Mouse (Mus musculus) heart, adult 9 months (tissue): ENCODE results near the gene Fam32a.

Source experiments
- DNase-seq, 2 experiments: peaks; one replicate each; pipeline ENCODE4 v3.0.0; 2022; ENCODE audit warnings: low spot score in 2 of 2

Gene Fam32a

GRCm38 (mm10) chr8:72240403-72240763 is 20.9 kb downstream of the Fam32a start:
- no peak for DNase-seq

DNA sequence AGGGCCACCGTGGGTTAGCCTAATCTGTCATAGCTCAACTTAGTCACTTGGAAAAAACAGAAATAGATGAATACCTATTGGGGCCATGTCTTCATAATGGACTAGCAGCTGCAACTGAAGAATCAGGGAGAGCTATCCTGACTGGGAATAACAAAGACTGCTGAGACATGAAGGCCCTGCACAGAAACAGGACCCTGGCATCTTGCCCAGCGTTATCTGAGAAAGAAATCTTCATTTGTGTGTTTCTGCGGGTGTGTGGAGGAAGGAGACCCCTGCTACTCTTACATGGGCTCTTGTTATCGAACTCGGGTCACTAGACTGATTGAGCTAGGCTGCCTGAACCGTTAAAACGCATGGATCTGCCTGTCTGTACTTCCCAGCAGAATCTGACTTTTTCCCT is 21.4 kb downstream of the Fam32a start:
- DNase-seq: no peak

GRCm38 (mm10) chr8:72242226-72242625 is 22.7 kb downstream of the Fam32a start:
- peak in 1 of 2 experiments; percentile 38 for DNase-seq

- no peak for DNase-seq
Observed at GRCm38 (mm10) chr8:72244610-72245009, 25.1 kb downstream of the Fam32a start.

GRCm38 (mm10) chr8:72257171-72257901 is 37.8 kb downstream of the Fam32a start:
- DNase-seq: no peak

- no peak for DNase-seq
Observed at GRCm38 (mm10) chr8:72257902-72258238, 38.3 kb downstream of the Fam32a start.

- no peak for DNase-seq
Observed at GRCm38 (mm10) chr8:72259862-72260261, 40.3 kb downstream of the Fam32a start.

DNA sequence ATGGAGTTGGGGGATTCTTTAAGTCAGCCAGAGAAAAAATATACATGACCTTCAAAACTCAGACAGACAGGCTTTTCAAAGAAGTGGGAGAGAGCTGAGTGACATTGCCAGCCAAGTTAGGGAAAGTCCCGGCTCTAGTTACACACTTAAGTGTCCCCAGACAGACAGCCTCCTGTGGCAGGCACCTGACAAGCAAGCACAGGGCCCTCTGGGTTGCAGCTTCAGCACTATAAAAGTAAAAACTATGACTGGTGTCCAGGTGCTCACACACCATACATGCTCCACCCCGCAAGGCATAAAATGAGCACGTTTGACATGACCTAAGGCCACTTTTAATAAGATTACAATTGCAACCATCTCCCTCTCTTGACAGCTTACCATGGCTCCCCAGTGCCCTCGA is 41.1 kb downstream of the Fam32a start:
- no peak for DNase-seq

DNA sequence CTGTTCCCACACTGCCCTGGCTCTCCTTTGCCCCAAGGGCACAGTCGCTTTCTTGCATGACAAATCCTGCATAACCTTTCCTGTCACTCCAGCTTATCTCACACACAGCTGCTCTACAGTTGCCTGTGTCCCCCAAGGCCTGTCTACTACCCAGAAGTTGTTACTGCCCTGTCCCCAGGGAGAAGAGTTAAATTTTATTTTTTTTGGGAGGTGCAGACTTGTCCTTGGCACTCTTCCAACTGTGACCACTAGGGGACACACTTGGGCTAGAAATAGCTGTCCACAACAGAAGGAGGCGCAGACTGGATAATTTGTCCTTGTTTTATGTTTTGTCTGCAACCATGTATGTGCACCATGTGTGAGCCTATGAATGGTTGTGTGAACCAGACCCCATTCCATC is 41.5 kb downstream of the Fam32a start:
- DNase-seq: peak; percentile 81 to 83

- no peak for DNase-seq
Observed at GRCm38 (mm10) chr8:72261431-72261830, 41.9 kb downstream of the Fam32a start.

DNA sequence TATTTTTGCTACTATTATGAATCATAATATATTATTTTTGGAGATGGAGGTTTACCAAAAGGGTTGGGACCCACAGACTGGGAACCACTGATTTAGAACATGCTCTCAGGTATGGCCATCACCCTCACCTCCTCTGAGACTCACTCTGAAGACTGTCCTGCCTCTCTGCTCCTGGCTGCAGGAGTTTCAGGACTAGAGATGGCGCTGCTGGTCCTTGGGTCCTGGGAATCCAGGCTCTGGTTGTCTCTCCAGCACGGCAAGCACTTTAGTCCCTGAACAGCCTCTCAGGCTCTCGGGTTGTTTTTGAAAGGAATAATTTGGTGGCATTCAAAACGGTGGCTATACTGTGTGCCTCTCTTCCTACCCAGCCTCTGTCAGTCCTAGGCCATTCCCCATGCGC is 42.3 kb downstream of the Fam32a start:
- DNase-seq: peak in 1 of 2 experiments; percentile 55

- DNase-seq: no peak
Observed at GRCm38 (mm10) chr8:72262756-72263155, 43.2 kb downstream of the Fam32a start.

GRCm38 (mm10) chr8:72263451-72263850 is 43.9 kb downstream of the Fam32a start:
- DNase-seq: no peak

DNA sequence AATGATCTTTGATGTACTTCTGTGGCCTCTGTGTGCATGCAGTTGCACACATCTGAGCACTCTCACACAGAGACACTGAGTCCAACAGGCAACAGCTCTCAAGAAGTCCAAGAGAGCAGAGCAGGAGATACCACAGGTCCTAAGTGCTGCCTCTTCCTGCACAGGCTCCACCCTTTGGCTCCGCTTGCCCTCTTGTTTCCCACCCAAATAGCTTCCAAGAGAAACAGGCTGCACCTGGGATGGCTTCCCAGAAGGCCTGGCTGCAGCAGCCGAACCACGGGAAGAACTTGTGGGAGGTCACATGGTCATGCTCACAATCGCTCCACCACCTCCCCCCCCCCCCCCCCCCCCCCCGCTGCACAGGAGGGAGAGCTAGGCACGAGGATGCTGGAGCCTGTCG is 45.8 kb downstream of the Fam32a start:
- peak; percentile 87 to 90 for DNase-seq

DNA sequence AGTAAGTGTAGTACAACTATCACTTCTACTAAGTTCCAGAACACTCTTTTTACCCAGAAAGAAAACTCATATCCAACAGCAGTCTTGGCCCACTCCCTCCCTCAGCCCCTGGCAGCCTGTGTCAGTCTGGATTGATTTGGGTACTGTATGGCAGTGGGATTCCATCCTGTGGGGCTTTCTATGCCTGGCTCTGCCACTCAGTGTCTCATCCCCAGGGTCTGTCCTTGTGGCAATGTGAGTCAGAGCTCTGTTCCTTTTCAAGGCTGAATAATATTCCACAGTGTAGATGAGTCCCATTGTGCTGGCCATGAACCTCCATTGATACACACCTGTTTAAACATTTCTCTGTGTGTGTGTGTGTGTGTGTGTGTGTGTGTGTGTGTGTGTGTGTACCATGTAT is 47.1 kb downstream of the Fam32a start:
- no peak for DNase-seq

DNA sequence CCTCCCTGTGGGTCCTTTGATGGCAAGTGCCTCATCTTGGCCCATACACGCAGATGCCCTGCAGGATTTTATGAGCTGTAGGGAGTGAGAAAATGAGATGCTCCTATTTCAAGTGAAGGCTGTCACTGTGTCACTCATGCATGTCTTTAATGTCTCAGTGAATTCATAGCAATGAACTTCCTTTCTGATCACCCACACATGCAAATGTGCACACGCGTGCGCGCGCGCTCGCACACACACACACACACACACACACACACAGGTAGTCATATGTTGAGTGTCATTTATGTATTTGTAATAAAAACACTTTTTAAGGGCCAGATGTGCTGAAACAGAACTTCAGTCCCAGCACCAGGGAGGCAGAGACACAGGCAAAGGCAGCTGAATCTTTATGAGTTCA is 47.6 kb downstream of the Fam32a start:
- DNase-seq: no peak

- DNase-seq: peak; percentile 95 to 98
Observed at GRCm38 (mm10) chr8:72268356-72268755, 48.8 kb downstream of the Fam32a start.

- DNase-seq: no peak
Observed at GRCm38 (mm10) chr8:72270606-72271005, 51.1 kb downstream of the Fam32a start.

DNA sequence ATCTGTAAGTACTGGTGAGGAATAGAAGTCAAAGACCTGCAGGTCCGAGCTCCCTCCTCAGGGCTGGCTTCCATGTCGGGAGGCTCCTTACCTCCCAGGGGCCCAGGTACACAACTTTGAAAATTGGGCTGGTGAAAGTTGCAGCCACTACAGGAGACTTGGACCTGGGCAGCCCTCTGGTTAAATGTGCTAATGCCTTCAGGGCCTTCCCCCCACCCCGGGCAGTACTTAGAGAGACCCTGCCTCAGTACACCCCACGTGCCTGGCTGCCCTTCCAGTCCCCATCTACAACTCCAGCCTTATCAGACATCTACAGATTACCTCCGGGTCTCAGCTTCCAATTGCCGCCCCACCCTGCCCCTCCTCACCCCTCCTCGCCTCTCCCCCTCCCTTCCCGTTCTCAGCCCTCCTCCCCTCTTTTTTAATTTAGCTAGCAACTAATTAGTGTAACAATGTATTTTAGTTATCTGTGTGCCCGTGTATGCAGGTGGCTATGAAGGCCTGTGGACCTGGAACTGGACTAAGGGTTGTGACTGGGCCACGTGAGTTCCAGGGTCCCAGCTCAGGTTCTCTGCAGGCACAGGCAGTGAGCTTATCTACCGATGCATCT is 51.6 kb downstream of the Fam32a start:
- no peak for DNase-seq

DNA sequence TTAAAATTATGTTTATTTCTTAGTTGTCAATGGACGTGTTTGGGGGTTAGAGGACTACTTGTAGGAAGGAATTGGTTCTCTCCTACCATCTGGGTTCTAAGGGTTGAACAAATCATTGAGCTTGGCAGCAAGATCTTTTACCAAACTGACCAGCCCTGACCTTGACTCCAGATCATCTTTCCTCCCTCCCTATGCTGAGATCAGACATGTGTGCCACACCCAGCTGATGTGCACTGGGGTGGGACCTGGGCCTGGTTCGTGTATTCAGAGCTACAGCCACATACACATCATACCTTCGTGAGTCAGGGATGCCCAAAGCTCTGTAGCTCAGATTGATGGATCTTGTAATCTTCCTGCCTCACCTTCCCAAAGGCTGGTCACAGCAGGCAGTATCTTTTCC is 52.2 kb downstream of the Fam32a start:
- no peak for DNase-seq

- peak; percentile 68 to 77 for DNase-seq
Observed at GRCm38 (mm10) chr8:72272361-72272760, 52.8 kb downstream of the Fam32a start.

GRCm38 (mm10) chr8:72273111-72273770 is 53.7 kb downstream of the Fam32a start:
- DNase-seq: no peak

DNA sequence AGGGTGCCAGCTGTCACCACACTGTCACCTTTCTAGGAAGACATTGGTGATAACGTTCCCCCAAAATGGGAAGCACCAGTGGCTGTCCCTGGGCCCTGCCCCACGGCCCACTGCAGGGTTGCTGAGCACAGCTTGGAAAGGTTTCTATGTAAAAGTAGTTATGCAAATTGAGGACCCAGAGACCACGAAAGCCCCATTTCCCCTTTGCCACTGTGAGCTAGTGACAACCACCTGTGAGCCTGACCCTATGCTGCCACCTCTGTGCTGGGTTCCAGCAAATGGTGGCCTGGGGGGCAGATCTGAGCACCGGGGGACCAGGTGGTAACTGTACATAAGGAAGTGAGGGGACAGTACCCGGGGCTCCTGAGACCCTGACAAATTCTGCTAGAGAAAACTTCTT is 54.3 kb downstream of the Fam32a start:
- no peak for DNase-seq
